Mouse (Mus musculus): ENCODE data around the gene Pnpla5.
"Not testable (repeated sequence)": the region's sequence is repeated elsewhere in the genome, so short reads cannot be mapped to it uniquely, and the experiment has no call there.

Gene Pnpla5

GRCm38 (mm10) chr15:84123075-84123474 lies at the start of gene Pnpla5:
TSS of gene Pnpla5 (minus strand) at chr15:84123175.
- DNase-seq (ENCODE audit: low read depth, low spot score) = no peak

GRCm38 (mm10) chr15:84171166-84171565 lies 48.2 kb upstream of the Pnpla5 start:
- DNase-seq (ENCODE audit: low read depth, low spot score) = no peak

DNA sequence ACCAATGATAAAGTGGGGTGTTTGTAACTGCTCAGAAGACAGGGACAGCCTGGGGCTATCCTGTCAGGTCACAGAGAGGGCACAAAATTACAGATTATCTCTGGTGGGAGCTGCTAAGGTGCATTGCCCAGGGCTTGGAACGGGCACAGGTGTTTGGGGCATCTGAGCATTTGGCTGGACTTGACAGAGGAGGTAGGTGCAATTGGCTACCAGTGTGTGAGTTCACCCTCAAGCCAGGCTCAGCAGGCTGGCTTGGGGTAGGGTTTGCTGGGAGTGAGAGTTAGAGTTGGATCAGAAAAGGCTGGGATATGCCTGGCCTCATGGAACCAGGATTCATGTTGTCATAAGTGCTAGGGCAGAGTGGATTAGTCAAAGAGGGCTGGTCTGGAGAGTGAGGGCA lies 46.5 kb upstream of the Pnpla5 start:
- no peak for DNase-seq (ENCODE audit: low read depth, low spot score)

- DNase-seq (ENCODE audit: low read depth, low spot score) = no peak
Measured at GRCm38 (mm10) chr15:84168170-84169161, 45.5 kb upstream of the Pnpla5 start.

GRCm38 (mm10) chr15:84167600-84167999 lies 44.6 kb upstream of the Pnpla5 start, which contains the start of gene Pnpla3:
TSS of gene Pnpla3 (plus strand) at chr15:84167837.
- peak; percentile 14 for DNase-seq (ENCODE audit: low read depth, low spot score)

DNA sequence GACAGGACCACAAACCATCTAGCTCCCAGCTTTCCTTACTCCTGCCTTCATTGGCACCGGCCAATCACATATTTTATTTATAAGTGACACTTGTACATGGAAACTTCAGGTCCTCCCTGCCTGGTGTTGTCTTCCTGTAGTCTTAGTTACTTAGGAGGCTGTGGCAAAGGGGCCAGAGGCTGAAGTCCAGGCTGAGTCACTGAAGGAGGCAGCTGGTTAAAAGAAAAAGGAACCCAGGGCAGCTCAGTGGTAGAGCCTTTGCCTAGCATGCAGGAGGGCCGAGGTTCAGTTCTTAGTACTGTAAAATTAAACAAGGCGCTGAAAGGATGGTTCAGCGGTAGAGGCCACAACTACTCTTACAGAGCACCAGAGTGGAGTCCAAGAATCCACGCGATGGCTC lies 43.8 kb upstream of the Pnpla5 start:
- no peak for DNase-seq (ENCODE audit: low read depth, low spot score)

DNA sequence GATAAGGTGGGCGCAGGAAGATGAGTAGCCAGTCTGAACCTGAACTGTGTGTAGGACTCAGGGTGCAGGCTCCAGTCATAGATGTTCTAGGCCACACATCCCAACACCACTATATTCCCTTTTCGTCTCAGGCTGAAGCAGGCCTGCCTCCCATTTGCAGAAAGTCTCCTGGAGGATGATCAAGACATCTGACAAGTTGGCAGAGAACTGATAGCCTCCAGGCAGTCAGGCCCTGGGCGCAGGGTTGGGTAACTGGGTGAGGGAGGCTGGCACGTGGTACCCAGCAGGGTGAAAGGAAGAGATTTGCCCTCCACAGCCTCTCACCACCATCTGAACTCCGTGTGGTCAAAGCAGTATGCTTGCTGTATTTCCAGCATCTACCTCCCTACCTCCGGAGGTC lies 38.9 kb upstream of the Pnpla5 start:
- no peak for DNase-seq (ENCODE audit: low read depth, low spot score)

DNA sequence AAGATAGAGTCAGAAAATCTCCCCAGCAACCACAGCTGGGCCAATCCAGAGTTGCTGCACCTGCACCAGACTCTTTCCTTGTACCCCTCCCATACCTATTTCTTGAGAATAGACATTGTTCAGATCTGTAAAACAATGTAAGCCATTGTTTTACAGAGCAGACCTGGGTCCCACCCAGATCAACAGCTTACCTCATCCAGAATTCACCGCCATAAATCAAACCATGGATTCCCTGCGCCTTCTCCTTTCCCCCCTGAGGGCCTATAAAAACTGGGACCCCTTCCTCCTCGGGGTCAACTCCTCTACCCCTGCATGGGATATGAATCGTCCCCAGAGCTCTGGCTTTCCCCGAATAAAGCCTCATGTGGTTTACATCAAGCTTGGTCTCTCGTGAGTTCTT lies 34.6 kb upstream of the Pnpla5 start:
- not testable (repeated sequence) for DNase-seq (ENCODE audit: low read depth, low spot score)

GRCm38 (mm10) chr15:84156158-84156557 lies 33.2 kb upstream of the Pnpla5 start:
- DNase-seq (ENCODE audit: low read depth, low spot score) = no peak

DNA sequence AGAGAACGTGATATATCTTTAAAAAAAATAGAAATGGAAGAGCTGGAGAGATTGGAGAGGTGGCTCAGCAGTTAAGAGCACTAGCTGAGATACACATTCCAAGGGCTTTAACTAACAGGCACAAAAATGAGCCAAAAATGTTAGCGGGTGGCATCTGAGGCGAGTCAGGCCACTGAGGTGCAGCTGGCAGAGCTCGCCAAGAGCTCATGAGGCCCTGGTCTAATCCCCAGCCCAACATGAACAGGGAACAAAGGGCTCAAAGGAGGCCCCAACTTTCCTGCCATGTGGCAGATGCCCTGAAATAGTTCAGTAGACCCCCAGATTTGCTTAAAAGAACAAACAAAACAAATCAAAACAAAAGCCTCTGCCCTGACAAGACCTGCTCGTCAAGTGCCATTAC lies 18.0 kb upstream of the Pnpla5 start:
- no peak for DNase-seq (ENCODE audit: low read depth, low spot score)

DNA sequence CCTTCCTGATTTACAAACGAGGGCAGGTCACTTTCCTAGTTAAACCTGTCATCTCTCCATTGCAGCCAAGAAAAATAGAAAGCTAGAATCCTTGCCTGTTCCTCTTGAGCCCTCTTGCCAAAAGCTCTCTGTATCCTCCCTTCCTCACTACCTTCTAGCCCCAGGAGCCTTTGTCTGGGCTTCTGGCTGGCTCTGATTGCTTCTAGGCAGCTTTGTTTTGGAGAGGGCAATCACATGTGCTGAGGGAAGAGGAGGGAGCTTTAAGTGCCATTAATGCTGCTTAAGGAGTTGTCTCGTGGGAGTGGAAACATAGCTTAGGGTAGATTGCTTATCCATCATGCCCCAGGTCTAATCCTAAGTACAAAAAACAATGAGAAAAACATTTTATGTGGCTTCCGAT lies 17.1 kb upstream of the Pnpla5 start:
- DNase-seq (ENCODE audit: low read depth, low spot score) = no peak

GRCm38 (mm10) chr15:84139592-84140005 lies 16.6 kb upstream of the Pnpla5 start:
- no peak for DNase-seq (ENCODE audit: low read depth, low spot score)

- no peak for DNase-seq (ENCODE audit: low read depth, low spot score)
Measured at GRCm38 (mm10) chr15:84136473-84137415, 13.8 kb upstream of the Pnpla5 start.

- DNase-seq (ENCODE audit: low read depth, low spot score) = peak; percentile 69
Measured at GRCm38 (mm10) chr15:84135472-84135871, 12.5 kb upstream of the Pnpla5 start.

- DNase-seq (ENCODE audit: low read depth, low spot score) = no peak
Measured at GRCm38 (mm10) chr15:84133440-84133839, 10.5 kb upstream of the Pnpla5 start.

GRCm38 (mm10) chr15:84131971-84132370 lies 9.0 kb upstream of the Pnpla5 start:
- no peak for DNase-seq (ENCODE audit: low read depth, low spot score)

DNA sequence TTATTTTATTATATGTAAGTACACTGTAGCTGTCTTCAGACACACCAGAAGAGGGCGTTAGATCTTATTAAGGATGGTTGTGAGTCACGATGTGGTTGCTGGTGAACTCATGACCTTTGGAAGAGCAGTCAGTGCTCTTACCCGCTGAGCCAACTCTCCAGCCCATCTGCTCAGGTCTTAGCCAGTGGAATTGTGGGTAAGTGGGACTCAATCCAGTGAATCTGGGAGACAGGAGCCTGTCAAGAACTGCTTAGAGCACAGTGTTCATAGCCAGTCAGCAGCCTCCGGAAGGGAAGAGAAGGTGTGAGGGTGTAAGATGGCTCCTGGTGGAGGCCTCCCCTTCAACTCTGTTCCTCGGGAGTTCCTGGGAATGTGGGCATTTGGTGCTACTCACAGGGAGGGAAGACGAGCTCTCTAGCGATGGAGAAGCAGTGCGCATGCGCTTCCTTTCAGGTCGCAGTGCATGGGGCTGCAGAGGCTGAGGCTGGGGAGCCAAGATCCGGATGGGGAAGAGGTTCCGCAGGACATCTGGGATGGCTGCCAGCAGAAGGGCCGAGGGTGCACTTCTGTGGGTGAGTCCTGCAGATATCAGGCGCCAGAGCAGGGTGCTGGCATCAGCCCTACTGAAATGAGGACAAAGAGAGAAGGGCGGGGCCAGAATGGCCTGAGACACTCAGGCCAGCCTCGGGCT lies 8.3 kb upstream of the Pnpla5 start:
- peak; percentile 14 for DNase-seq (ENCODE audit: low read depth, low spot score)

GRCm38 (mm10) chr15:84126871-84127270 lies 3.9 kb upstream of the Pnpla5 start:
- DNase-seq (ENCODE audit: low read depth, low spot score) = no peak

- DNase-seq (ENCODE audit: low read depth, low spot score) = no peak
Measured at GRCm38 (mm10) chr15:84126447-84126846, 3.5 kb upstream of the Pnpla5 start.

GRCm38 (mm10) chr15:84124086-84124485 lies 1.1 kb upstream of the Pnpla5 start:
- no peak for DNase-seq (ENCODE audit: low read depth, low spot score)

DNA sequence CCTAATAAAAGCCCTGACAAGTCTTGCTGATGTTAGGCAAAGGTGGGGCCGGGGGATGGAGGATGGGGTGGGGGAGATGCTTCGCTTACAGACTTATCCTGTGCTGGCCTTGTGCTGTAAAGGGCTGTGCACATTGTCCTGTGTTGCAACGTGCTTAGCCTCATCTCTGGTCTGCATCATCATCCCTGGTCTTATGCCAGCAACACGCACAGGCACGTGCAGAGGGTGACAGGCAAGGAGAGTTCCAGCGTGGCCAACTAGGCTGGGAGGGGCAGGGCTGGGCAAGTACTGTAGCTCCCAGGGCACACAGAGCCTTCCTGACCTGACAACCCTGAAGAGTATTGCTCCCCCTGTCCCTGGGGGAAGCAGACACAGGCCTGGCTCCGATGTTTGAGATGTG lies 1.9 kb downstream of the Pnpla5 start:
- DNase-seq (ENCODE audit: low read depth, low spot score) = no peak
